Mouse (Mus musculus): ENCODE measurements around the gene Hipk4. TPM values are rescaled to one million over a fixed set of nuclear protein-coding genes. Genes with fewer than 3 reads are reported as not detected.

The Hipk4 gene
- polyA plus RNA-seq, 1 experiment from 2014 or later, result 0.33 TPM

- no peaks in the 10 kb centered on the region for H3K27me3 ChIP-seq (ENCODE audit: low read depth, poor library complexity, severe bottlenecking)
- no peak overlapping the region for H3K27ac ChIP-seq (replicated peaks)
- no peak for DNase-seq (ENCODE audit: low spot score)
- no peak overlapping the region for H3K4me3 ChIP-seq
- H3K4me1 ChIP-seq, result no peaks in the 10 kb centered on the region
- 94% methylated on average over 14 of the region's 14 CpGs for WGBS
- no peaks in the 10 kb centered on the region for H3K9me3 ChIP-seq (replicated peaks)
- peaks cover 96% of the 10 kb centered on the region for H3K36me3 ChIP-seq
Measured at GRCm38 (mm10) chr7:27580380-27581174, 57.5 kb downstream of the Hipk4 start.

Other genes starting within 250 kb of the Hipk4 start
- gene Ltbp4, start 185.6 kb upstream of the Hipk4 start, polyA plus RNA-seq (2016; fragmentation: Nextera tagmentation; extraction: Ambion mirVana), result 7.0 and 9.0 TPM in 2 replicates
- 71.7 and 77.2 TPM in 2 replicates for gene Shkbp1, start 167.2 kb upstream of the Hipk4 start, polyA plus RNA-seq (2016; fragmentation: Nextera tagmentation; extraction: Ambion mirVana)
- 0.48 and 0.82 TPM in 2 replicates for gene Gm20479, start 165.8 kb upstream of the Hipk4 start, polyA plus RNA-seq (2016; fragmentation: Nextera tagmentation; extraction: Ambion mirVana)
- 0.30 and 0.52 TPM in 2 replicates for gene Sptbn4, start 75.6 kb upstream of the Hipk4 start, polyA plus RNA-seq (2016; fragmentation: Nextera tagmentation; extraction: Ambion mirVana)
- 38.9 and 40.9 TPM in 2 replicates for gene Blvrb, start 75.3 kb upstream of the Hipk4 start, polyA plus RNA-seq (2016; fragmentation: Nextera tagmentation; extraction: Ambion mirVana)
- 18.9 and 21.9 TPM in 2 replicates for gene Sertad3, start 49.5 kb upstream of the Hipk4 start, polyA plus RNA-seq (2016; fragmentation: Nextera tagmentation; extraction: Ambion mirVana)
- 16.4 and 19.2 TPM in 2 replicates for gene Sertad1, start 36.4 kb upstream of the Hipk4 start, polyA plus RNA-seq (2016; fragmentation: Nextera tagmentation; extraction: Ambion mirVana)
- 2.3 and 2.5 TPM in 2 replicates for gene Prx, start 23.9 kb upstream of the Hipk4 start, polyA plus RNA-seq (2016; fragmentation: Nextera tagmentation; extraction: Ambion mirVana)
- gene Pld3, start 30.0 kb downstream of the Hipk4 start, polyA plus RNA-seq (2016; fragmentation: Nextera tagmentation; extraction: Ambion mirVana), result 52.0 and 61.2 TPM in 2 replicates
- 37.3 and 39.3 TPM in 2 replicates for gene 2310022A10Rik, start 30.0 kb downstream of the Hipk4 start, polyA plus RNA-seq (2016; fragmentation: Nextera tagmentation; extraction: Ambion mirVana)
- 85.9 and 89.4 TPM in 2 replicates for gene Akt2, start 68.3 kb downstream of the Hipk4 start, polyA plus RNA-seq (2016; fragmentation: Nextera tagmentation; extraction: Ambion mirVana)
- gene Ttc9b, start 130.6 kb downstream of the Hipk4 start, polyA plus RNA-seq (2016; fragmentation: Nextera tagmentation; extraction: Ambion mirVana), result 2.6 and 5.5 TPM in 2 replicates
- 7.5 and 10.1 TPM in 2 replicates for gene Map3k10, start 151.3 kb downstream of the Hipk4 start, polyA plus RNA-seq (2016; fragmentation: Nextera tagmentation; extraction: Ambion mirVana)
- 6.3 and 7.7 TPM in 2 replicates for gene Zfp607b, start 166.1 kb downstream of the Hipk4 start, polyA plus RNA-seq (2016; fragmentation: Nextera tagmentation; extraction: Ambion mirVana)
- gene Zfp60, start 208.1 kb downstream of the Hipk4 start, polyA plus RNA-seq (2016; fragmentation: Nextera tagmentation; extraction: Ambion mirVana), result 62.4 and 80.1 TPM in 2 replicates

Data from midbrain, embryonic 10.5 days (tissue).